Mouse (Mus musculus) erythroid progenitor cell, adult 5-6 weeks (primary cell): Measurements from ENCODE around the gene Lrrfip1. TPM values are rescaled to one million over a fixed set of nuclear protein-coding genes. Genes with fewer than 3 reads are reported as not detected.

ENCODE experiments used
- ATAC-seq: replicated peaks from 2 replicates; pipeline ENCODE4 v1.8.0; 2016; ENCODE audit warnings: moderate number of reproducible peaks, mild to moderate bottlenecking, moderate TSS enrichment, inconsistent platforms; ENCODE audit not compliant: poor library complexity, low FRiP score, severe bottlenecking
- total RNA-seq, 2 experiments: library from RNA; stranded (forward) in 1 of 2; stranded (reverse) in 1 of 2; fragments of 150-400 nt in 1 of 2; fragments of 186-747, 209-891 nt in 1 of 2; gene quantifications; 2 replicates each; pipeline versions ENCODE4 v1.2.3 to v1.2.4; 2015 to 2017; ENCODE audit warnings: low replicate concordance in 2 of 2

Gene Lrrfip1
- total RNA-seq, 2 experiments from 2014 or later = 21.0 to 22.1 TPM

DNA sequence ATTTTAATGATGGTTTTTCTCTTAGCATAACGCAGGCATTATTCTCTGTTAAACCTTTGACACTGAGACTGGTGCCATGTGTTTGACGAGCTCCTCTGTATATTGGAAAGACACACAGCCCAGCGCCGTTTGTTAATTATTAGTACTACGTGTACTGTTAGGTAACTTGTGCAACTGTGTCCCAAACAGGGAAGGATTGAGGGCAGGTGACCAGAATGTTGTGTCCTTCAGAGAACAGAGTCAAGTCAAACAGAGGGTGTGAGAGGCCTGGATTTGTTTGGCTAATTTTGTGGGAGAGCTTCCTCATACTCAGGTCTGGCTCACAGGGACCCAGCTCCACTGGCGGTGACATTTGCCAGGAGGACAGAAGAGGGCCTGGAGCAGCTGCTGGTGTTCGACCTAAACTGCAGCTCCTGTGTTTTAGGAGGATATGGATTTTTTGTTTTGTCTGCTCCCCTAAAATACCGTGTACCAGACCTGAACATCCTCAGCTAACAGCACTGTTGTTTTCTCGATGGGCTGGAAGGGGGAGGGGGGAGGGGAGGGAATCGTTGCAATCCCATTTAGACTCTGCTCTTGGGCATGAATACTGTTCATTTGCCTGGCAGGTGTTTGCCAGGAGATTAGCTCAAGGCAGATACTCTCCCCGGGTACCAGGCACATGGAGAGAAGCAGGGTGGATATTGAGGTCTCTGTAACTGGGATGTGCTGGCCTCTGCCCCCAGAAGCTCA lies 103.3 kb downstream of the Lrrfip1 start:
- no peak for ATAC-seq

DNA sequence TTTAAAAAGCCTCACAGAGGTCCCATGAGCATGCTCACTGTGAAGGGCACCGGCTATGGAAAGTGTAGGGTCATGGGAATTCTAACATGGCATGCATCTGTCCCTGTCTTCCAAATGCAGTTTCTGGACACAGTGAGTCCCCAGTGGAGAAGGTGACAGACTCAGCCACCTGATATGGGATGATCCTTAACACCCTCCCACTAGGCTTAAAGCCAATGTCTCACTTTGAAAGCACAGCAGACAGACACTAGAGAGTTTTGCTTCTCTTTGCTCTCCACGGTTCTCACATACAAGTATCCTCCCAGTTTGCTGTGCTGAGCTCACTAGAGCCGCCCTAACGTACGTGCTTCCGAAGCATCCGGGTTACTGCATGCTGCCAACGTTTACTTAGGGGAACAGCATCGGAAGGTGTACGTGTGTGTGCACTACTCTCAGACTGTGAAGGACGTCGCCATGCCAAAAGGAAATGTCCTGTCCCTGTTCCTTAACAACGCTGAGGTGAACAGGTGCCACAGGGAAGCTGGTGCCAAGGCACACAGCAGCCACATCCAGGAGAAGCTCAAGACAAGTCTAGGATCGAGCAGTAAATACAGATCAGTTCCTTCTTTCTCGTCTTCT lies 104.9 kb downstream of the Lrrfip1 start:
- no peak for ATAC-seq

DNA sequence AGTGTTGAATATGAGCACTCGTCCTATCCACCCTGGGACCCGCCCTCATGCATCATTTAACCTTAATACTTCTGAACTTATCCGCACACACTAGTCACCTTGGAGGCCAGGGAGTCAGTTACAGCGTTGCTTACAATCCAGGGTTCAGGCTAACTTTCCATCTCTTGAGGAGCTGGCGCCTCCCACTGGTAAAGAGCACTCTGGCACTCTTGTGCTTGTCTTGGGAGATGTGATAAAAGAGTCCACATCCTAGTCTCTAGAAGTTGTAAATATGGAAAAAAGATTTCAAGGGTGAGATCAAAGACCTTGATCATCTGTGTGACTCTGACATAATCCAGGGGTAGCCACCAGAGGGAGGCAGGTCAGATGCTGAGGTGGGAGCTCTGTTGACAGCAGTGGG lies 109.0 kb downstream of the Lrrfip1 start:
- ATAC-seq = no peak

DNA sequence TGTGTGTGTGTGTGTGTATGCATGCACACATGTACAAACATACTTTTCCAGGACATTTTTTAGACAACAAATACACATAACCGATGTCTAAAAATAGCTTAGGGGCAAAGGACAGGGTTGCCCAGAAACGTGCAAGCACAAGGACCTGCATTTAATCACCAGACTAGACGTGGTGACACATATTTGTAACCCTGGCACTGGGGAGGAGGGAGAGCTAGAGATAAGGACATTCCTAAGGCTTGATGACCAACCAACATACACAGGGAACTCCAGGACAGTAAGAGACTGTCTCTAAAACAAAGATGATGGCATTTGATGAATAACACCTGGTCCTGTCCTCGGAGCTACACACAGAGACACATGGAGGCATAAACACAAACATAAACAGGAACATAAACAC lies 110.8 kb downstream of the Lrrfip1 start:
- ATAC-seq = no peak

DNA sequence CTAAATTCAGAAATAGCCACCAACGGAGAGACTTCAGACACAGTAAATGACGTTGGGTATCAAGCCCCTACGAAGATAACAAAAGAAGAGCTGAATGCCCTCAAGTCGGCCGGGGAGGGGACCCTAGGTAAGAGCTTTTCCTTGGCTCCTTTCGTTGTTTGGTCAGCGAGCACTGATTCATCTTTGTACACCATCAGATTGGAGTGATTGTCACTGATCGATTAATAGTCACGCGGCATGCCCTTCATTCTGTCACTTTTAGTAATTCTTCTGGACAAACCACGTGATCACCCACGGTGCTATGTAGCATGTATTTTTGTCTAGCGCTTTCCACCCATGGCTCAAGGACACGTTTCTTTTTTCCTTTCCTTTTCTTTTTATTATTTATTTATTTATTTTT lies 113.6 kb downstream of the Lrrfip1 start:
- no peak for ATAC-seq

DNA sequence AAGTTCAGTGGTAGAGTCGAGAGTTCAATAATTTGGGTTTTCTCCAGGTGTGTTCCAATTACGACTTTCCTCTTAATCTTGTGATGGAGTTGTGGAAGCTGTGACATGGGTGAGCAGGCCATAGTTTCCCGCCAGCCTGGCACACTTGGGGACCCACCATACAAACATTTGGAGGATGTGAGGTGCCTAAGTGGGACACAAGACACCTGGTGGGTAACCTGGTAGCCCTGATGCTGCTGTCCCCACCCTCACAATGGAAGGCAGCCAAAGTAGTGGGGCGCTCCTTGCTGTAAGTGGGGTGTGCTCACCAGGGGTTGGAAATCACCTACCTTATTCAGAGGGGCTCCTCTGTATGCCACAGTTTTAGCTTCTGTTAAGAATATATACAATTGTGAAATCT lies 114.1 kb downstream of the Lrrfip1 start:
- ATAC-seq = no peak

DNA sequence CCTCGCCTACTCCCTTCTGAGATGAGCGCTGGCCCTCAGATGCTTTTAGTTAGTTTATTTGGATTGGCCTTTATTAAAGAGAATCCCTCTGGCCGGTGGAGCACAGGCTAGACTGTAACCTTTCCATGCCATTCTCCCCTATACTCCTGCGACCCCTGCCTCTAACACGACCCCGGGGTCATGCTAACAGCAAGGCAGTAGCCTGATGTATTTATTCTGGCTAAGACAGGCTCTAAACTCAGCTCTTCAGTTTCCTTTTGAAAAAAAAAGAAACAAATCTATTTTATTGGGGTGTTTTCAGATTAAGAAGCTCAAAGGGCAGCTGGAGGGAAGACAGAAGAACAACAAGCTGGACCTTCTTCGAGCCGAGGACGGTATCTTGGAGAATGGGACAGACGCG lies 123.6 kb downstream of the Lrrfip1 start:
- no peak for ATAC-seq

DNA sequence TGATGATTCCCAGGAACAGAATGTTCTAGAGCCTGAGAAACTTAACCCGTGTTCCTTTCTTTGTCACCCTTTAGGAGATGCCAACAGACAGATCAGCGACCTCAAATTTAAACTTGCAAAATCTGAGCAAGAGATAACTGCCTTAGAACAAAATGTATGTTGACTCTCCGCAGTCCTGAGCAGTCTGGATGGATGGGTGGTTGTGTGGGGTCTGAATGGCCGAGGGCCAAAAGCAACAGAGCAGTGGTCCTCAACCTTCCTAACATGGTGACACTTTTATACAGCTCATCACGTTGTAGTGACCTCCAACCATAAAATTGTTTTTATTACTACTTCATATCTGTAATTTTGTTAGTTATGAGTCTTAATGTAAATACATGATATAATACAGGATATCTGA lies 124.5 kb downstream of the Lrrfip1 start:
- ATAC-seq = no peak

DNA sequence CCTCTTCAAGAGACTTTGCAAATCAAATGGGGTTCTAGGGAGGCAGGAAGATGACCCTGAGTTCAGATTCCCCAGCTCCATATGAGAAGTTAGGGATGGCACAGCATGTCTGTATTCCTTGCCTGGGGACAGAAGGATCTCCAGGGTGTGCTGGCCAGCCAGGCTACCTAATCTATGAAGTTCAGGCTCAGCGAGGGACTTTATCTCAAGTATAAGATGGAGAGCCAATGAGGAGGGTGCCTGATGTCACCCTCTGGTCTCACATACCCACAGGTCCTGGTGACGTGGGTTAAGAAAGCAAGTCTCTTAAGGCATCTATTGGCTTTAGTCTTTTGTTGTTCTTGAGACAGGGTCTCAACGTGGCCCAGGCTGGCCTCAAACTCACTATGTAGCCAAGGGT lies 124.9 kb downstream of the Lrrfip1 start:
- ATAC-seq = peak; percentile 55; the same call in 1 of the 2 replicates

DNA sequence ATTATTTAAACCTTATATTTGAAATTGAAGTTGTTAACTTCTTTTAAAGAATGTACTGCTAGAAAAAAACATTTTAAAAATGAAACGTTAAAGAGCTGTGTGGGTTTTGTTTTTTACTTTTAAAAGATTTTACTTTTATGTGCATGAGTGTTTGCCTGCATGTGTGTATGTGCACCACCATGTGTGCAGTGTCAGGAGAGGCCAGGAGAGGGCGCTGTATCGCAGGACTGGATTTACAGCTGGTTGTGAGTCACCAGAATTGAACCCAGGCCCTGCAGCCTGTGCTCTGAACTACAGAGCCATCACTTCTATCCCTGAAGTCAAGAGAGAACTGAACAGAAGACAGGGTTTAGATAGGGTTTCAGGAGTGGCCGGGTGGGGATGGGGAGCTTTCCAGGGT lies 130.3 kb downstream of the Lrrfip1 start:
- ATAC-seq = no peak

DNA sequence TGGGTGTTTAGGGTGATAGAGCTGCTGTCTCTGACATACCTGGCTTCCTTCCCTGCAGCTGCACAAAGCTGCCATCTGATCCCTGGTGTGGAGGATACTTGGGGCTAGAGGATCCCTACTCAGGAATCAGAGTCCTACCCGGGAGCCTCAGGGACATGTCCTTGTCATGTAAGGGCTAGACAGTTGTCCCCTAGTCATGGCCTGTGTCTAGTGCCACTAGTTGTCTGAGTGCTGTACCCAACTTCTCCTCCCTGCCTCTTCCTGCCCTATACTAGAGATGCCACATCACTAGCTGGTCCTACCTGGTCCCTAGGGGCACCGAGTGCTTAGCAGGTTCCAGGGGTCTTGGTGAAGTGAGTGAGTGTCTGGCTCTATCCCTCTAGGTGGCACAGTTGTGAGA lies 138.5 kb downstream of the Lrrfip1 start:
- ATAC-seq = no peak

DNA sequence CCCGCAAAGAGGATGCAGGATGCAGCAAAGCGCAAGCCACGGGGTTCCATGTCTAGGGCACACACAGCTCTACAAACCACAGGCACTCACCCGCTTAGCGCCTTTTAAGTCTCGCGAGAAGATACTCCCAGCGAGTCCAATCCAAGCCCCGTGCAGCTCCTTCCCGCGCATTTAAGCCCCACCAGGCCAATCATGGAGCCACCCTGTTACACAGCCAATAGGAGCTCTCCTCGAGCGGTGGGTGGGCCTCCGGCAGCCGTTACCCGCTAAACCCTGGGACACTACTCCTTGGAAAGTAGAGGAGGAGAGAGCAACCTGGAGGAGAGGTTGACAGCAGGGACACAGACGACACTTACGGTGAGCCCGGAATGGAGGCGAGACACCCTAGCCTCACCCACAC lies 146.3 kb downstream of the Lrrfip1 start, which contains the start of gene Rbm44:
Rbm44 (plus strand) TSS at position 277 of the 400 bp plus-strand sequence.
- ATAC-seq = peak; percentile 94

DNA sequence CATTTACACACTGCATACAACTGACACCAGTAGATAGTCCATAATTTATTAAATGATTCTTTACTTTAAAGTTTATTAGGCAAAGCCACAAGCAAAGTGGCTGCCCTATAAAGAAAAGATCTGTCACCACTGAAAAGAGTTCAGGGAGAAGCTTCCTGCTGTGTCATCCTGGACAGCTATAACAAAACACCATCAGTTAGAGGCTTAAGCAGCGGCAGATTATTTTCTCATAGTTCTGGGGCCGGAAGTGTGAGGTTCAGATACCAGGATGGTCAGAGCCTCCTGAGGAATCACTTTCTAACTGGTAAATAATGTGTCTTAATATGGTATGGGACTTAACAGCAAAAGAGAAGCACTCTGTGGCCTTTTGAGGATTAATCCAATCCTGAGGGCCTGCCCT lies 153.0 kb downstream of the Lrrfip1 start:
- ATAC-seq = no peak

DNA sequence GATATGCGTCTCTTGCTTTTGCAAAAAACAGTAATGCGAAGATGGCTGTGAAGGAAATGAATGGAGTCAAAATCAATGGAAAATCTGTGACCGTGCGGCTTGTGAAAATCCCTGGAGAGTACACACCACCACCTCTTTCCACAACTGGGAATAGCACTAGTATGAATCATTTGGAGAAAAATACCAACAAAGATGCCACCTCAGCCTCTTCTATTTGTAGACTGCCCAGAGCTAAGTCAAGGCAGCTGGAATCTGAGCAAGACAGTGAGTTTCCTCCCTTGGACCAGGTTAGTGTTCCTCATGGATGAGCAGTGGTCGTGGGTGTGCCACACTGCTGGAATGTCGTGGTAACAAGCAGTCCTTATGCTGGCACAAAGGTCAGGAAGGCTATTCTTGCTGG lies 168.3 kb downstream of the Lrrfip1 start:
- ATAC-seq = no peak

DNA sequence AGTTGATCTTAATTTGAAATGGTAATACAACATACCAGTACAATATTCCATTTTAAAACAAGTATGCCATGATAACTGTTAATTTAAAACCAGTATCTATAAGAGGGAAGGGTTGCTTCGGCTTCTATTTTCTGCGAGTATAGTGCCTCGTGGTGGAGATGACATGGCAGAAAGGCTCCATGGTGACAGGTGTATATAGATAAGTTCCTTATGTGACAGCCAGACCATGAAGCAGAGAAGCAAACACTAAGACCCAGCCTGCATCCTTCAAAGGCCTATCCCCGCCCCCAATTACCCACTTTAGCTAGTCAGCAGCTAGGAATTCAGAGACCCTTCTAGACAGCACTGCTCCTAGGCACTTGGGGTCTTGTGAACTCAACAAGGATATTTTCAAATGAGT lies 170.6 kb downstream of the Lrrfip1 start:
- no peak for ATAC-seq

DNA sequence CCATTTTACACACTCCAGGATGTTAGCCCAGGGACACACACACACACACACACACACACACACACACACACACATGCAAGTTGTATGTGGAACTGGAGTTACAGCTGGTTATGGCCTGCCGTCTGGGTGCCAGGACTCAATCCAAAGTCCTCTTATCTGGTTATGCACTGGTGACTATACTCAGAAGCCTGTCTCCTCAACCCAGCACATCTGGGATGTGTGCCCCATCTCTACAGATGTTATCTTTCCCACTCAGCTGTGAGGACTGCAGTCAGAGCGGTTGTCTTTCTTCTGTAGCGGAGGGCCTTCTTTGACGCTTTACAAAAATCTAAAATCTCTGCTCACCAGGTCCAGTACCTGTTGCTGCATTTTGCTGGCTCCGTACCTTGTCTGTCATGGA lies 176.3 kb downstream of the Lrrfip1 start:
- ATAC-seq = no peak

DNA sequence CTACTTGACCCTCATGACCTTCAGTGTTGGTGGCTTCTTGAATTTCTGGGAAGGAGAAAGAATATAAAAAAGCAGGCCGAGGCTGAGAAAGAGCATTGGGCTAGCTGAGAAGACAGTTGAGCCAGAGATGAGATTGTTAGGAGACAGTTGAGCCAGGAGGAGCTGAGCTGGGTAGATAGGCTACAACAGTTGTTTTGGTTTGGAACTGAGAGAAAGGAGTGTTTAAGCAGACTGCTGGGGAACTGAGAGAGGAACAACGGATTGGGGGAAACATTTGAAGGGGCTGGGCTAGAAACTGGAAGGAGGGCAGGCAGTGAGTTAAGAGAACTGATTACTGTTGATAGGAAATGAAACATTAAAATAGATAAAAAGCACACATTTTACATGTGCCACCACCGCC lies 177.5 kb downstream of the Lrrfip1 start:
- no peak for ATAC-seq

DNA sequence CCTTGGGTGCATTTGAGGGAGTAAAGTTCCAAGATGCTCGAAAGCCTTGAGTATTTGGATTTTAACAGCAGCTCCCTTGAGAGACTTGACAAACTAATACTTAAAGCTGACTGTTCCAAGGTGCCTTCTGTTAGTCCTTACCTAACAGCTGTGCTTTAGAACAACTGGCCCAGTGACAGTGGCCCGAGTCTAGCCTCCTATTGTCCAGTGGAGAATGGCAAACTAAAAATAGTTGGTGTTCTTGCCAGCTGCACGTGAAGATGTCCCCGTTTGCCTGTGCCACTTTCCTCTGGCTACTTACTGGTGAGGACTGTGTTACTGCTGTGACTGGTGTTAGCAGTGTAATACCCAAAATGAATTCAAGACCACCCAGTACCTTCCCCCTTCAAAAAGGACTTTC lies 178.3 kb downstream of the Lrrfip1 start:
- ATAC-seq = no peak
